Mouse (Mus musculus): ENCODE data around the gene Dtnb. TPM values are rescaled to one million over a fixed set of nuclear protein-coding genes. Genes with fewer than 3 reads are reported as not detected.

Gene Dtnb
- total RNA-seq, 2 experiments from 2014 or later: 98.7 to 116 TPM

- peak; percentile 39 to 72 for DNase-seq (ENCODE audit: low spot score in 2 of 2)
Observed at GRCm38 (mm10) chr12:3570711-3571400, 1.3 kb upstream of the Dtnb start.

- DNase-seq (ENCODE audit: low spot score in 2 of 2): peak; percentile 50 to 62
Observed at GRCm38 (mm10) chr12:3572581-3573397, 608 bp downstream of the Dtnb start.

- DNase-seq (ENCODE audit: low spot score in 2 of 2): no peak
Observed at GRCm38 (mm10) chr12:3573410-3573809, 1.2 kb downstream of the Dtnb start.

- no peak for DNase-seq (ENCODE audit: low spot score in 2 of 2)
Observed at GRCm38 (mm10) chr12:3574670-3575069, 2.5 kb downstream of the Dtnb start.

- no peak for DNase-seq (ENCODE audit: low spot score in 2 of 2)
Observed at GRCm38 (mm10) chr12:3579958-3580530, 7.9 kb downstream of the Dtnb start.

- DNase-seq (ENCODE audit: low spot score in 2 of 2): no peak
Observed at GRCm38 (mm10) chr12:3582604-3583003, 10.4 kb downstream of the Dtnb start.

GRCm38 (mm10) chr12:3585525-3585924, 13.3 kb downstream of the Dtnb start:
- no peak for DNase-seq (ENCODE audit: low spot score in 2 of 2)

GRCm38 (mm10) chr12:3587010-3587409, 14.8 kb downstream of the Dtnb start:
- no peak for DNase-seq (ENCODE audit: low spot score in 2 of 2)

GRCm38 (mm10) chr12:3590039-3590438, 17.9 kb downstream of the Dtnb start:
- DNase-seq (ENCODE audit: low spot score in 2 of 2): no peak

GRCm38 (mm10) chr12:3591595-3591994, 19.4 kb downstream of the Dtnb start:
- DNase-seq (ENCODE audit: low spot score in 2 of 2): no peak

GRCm38 (mm10) chr12:3602786-3603185, 30.6 kb downstream of the Dtnb start:
- no peak for DNase-seq (ENCODE audit: low spot score in 2 of 2)

GRCm38 (mm10) chr12:3606202-3606601, 34.0 kb downstream of the Dtnb start:
- no peak for DNase-seq (ENCODE audit: low spot score in 2 of 2)

GRCm38 (mm10) chr12:3609747-3610146, 37.6 kb downstream of the Dtnb start:
- no peak for DNase-seq (ENCODE audit: low spot score in 2 of 2)

- peak in 1 of 2 experiments; percentile 9 for DNase-seq (ENCODE audit: low spot score in 2 of 2)
Observed at GRCm38 (mm10) chr12:3611871-3612270, 39.7 kb downstream of the Dtnb start.

GRCm38 (mm10) chr12:3615041-3615440, 42.9 kb downstream of the Dtnb start:
- no peak for DNase-seq (ENCODE audit: low spot score in 2 of 2)

GRCm38 (mm10) chr12:3618144-3619020, 46.2 kb downstream of the Dtnb start:
- DNase-seq (ENCODE audit: low spot score in 2 of 2): no peak

GRCm38 (mm10) chr12:3619021-3619367, 46.8 kb downstream of the Dtnb start:
- no peak for DNase-seq (ENCODE audit: low spot score in 2 of 2)

GRCm38 (mm10) chr12:3626880-3627279, 54.7 kb downstream of the Dtnb start:
- no peak for DNase-seq (ENCODE audit: low spot score in 2 of 2)

GRCm38 (mm10) chr12:3641931-3642330, 69.8 kb downstream of the Dtnb start:
- DNase-seq (ENCODE audit: low spot score in 2 of 2): no peak

GRCm38 (mm10) chr12:3656799-3657198, 84.6 kb downstream of the Dtnb start:
- no peak for DNase-seq (ENCODE audit: low spot score in 2 of 2)

GRCm38 (mm10) chr12:3657234-3657633, 85.1 kb downstream of the Dtnb start:
- no peak for DNase-seq (ENCODE audit: low spot score in 2 of 2)

Data from layer of hippocampus, postnatal 14 days (tissue).